Mouse (Mus musculus) macrophage (primary cell): ENCODE results near the gene Pcx. TPM values are rescaled to one million over a fixed set of nuclear protein-coding genes. Genes with fewer than 3 reads are reported as not detected.

Experiments used
- H3K27ac ChIP-seq: fragments of 350-480 bp; formaldehyde crosslinking; 2 replicates; pipeline ENCODE4 v1.9.0; 2021
- H3K36me3 ChIP-seq: fragments of 350-480 bp; formaldehyde crosslinking; 2 replicates; pipeline ENCODE4 v1.9.0; 2021; ENCODE audit errors: inconsistent target
- H3K4me3 ChIP-seq: fragments of 350-480 bp; formaldehyde crosslinking; 2 replicates; pipeline ENCODE4 v1.9.0; 2021; ENCODE audit errors: inconsistent target
- H3K79me2 ChIP-seq: fragments of 350-480 bp; formaldehyde crosslinking; 2 replicates; pipeline ENCODE4 v1.9.0; 2021; ENCODE audit errors: inconsistent target
- WGBS: methylation state at CpG from one replicate; pipeline ENCODE4 v1.1.7; 2026; ENCODE audit warnings: inconsistent platforms; ENCODE audit not compliant: missing documents; 5-methylcytosine and 5-hydroxymethylcytosine counted together
- polyA plus RNA-seq: library from polyadenylated mRNA; stranded (reverse); fragments of 250-400 nt; gene quantifications from 3 replicates; pipeline ENCODE4 v1.2.4, GENCODE M21; 2018; ENCODE audit warnings: inconsistent platforms

The Pcx gene
- polyA plus RNA-seq, 1 experiment from 2014 or later = 0.49 TPM

GRCm38 (mm10) chr19:4555086-4555485, 44.8 kb downstream of the Pcx start:
- Histone ChIP-seq H3K27ac (no peak overlapping the region), H3K4me3 (no peak overlapping the region), H3K36me3 (no peaks in the 10 kb centered on the region), H3K79me2 (no peaks in the 10 kb centered on the region)
- WGBS = 84% methylated on average over 7 of the region's 7 CpGs

GRCm38 (mm10) chr19:4556787-4557186, 46.5 kb downstream of the Pcx start:
- Histone ChIP-seq H3K79me2 (no peaks in the 10 kb centered on the region), H3K4me3 (no peak overlapping the region), H3K27ac (no peak overlapping the region), H3K36me3 (no peaks in the 10 kb centered on the region)
- WGBS = 100% methylated on average over 2 of the region's 2 CpGs

GRCm38 (mm10) chr19:4557796-4558569, 47.7 kb downstream of the Pcx start:
- Histone ChIP-seq H3K36me3 (no peaks in the 10 kb centered on the region), H3K27ac (no peak overlapping the region), H3K4me3 (no peak overlapping the region), H3K79me2 (no peaks in the 10 kb centered on the region)
- WGBS = 91% methylated on average over 8 of the region's 8 CpGs

GRCm38 (mm10) chr19:4558570-4558955, 48.3 kb downstream of the Pcx start:
- 83% methylated on average over 3 of the region's 3 CpGs for WGBS
- no peak overlapping the region for H3K4me3 ChIP-seq
- no peak overlapping the region for H3K27ac ChIP-seq
- no peaks in the 10 kb centered on the region for H3K36me3 ChIP-seq
- no peaks in the 10 kb centered on the region for H3K79me2 ChIP-seq

GRCm38 (mm10) chr19:4559011-4559410, 48.7 kb downstream of the Pcx start:
- Histone ChIP-seq H3K79me2 (no peaks in the 10 kb centered on the region), H3K27ac (no peak overlapping the region), H3K4me3 (no peak overlapping the region), H3K36me3 (no peaks in the 10 kb centered on the region)
- 67% methylated on average over 3 of the region's 3 CpGs for WGBS

GRCm38 (mm10) chr19:4559588-4559987, 49.3 kb downstream of the Pcx start:
- H3K4me3 ChIP-seq = no peak overlapping the region
- H3K79me2 ChIP-seq = no peaks in the 10 kb centered on the region
- H3K27ac ChIP-seq = no peak overlapping the region
- no peaks in the 10 kb centered on the region for H3K36me3 ChIP-seq
- WGBS = 87% methylated on average over 2 of the region's 2 CpGs

- 89% methylated on average over 5 of the region's 5 CpGs for WGBS
- H3K36me3 ChIP-seq = no peaks in the 10 kb centered on the region
- H3K79me2 ChIP-seq = no peaks in the 10 kb centered on the region
- H3K27ac ChIP-seq = no peak overlapping the region
- no peak overlapping the region for H3K4me3 ChIP-seq
Measured at GRCm38 (mm10) chr19:4560205-4560604, 49.9 kb downstream of the Pcx start.

GRCm38 (mm10) chr19:4565678-4566077, 55.4 kb downstream of the Pcx start:
- Histone ChIP-seq H3K27ac (no peak overlapping the region), H3K36me3 (no peaks in the 10 kb centered on the region), H3K4me3 (no peak overlapping the region), H3K79me2 (no peaks in the 10 kb centered on the region)
- WGBS = 97% methylated on average over 5 of the region's 5 CpGs

GRCm38 (mm10) chr19:4566880-4567279, 56.6 kb downstream of the Pcx start:
- no peak overlapping the region for H3K4me3 ChIP-seq
- 82% methylated on average over 2 of the region's 2 CpGs for WGBS
- no peaks in the 10 kb centered on the region for H3K79me2 ChIP-seq
- no peaks in the 10 kb centered on the region for H3K36me3 ChIP-seq
- H3K27ac ChIP-seq = no peak overlapping the region

GRCm38 (mm10) chr19:4567665-4568064, 57.4 kb downstream of the Pcx start:
- H3K36me3 ChIP-seq = no peaks in the 10 kb centered on the region
- no peak overlapping the region for H3K27ac ChIP-seq
- WGBS = 58% methylated on average over 2 of the region's 2 CpGs
- no peak overlapping the region for H3K4me3 ChIP-seq
- H3K79me2 ChIP-seq = no peaks in the 10 kb centered on the region

- Histone ChIP-seq H3K79me2 (no peaks in the 10 kb centered on the region), H3K4me3 (no peak overlapping the region), H3K27ac (no peak overlapping the region), H3K36me3 (no peaks in the 10 kb centered on the region)
- WGBS = 98% methylated on average over 4 of the region's 4 CpGs
Measured at GRCm38 (mm10) chr19:4568832-4569231, 58.6 kb downstream of the Pcx start.

GRCm38 (mm10) chr19:4569356-4570236, 59.3 kb downstream of the Pcx start:
- Histone ChIP-seq H3K27ac (no peak overlapping the region), H3K4me3 (no peak overlapping the region)
- 86% methylated on average over 16 of the region's 17 CpGs for WGBS

GRCm38 (mm10) chr19:4570237-4570613, 60.0 kb downstream of the Pcx start:
- Histone ChIP-seq H3K36me3 (no peaks in the 10 kb centered on the region), H3K79me2 (no peaks in the 10 kb centered on the region), H3K27ac (no peak overlapping the region), H3K4me3 (no peak overlapping the region)
- 92% methylated on average over 10 of the region's 11 CpGs for WGBS

More at GRCm38 (mm10) chr19:4569356-4570236, 59.3 kb downstream of the Pcx start:
- H3K36me3 ChIP-seq = no peaks in the 10 kb centered on the region
- H3K79me2 ChIP-seq = no peaks in the 10 kb centered on the region

GRCm38 (mm10) chr19:4570815-4571214, 60.5 kb downstream of the Pcx start:
- H3K4me3 ChIP-seq = no peak overlapping the region
- no peaks in the 10 kb centered on the region for H3K36me3 ChIP-seq
- no peak overlapping the region for H3K27ac ChIP-seq
- no peaks in the 10 kb centered on the region for H3K79me2 ChIP-seq
- WGBS = 93% methylated on average over 6 of the region's 6 CpGs

- no peaks in the 10 kb centered on the region for H3K36me3 ChIP-seq
- no peaks in the 10 kb centered on the region for H3K79me2 ChIP-seq
- H3K27ac ChIP-seq = no peak overlapping the region
- WGBS = 100% methylated on average over 1 of the region's 1 CpGs
- H3K4me3 ChIP-seq = no peak overlapping the region
Measured at GRCm38 (mm10) chr19:4571658-4572057, 61.4 kb downstream of the Pcx start.
